Mouse (Mus musculus): ENCODE data around the gene Kcnk13.

- TF ChIP-seq ZC3H11A (IDR thresholded peaks at IDR 0.05; ENCODE audit: borderline replicate concordance, low read depth, low read length) (no peak), HCFC1 (IDR thresholded peaks at IDR 0.05; ENCODE audit: borderline replicate concordance, insufficient read depth, low read length) (no peak)
These were observed 63.0 kb downstream of the Kcnk13 start for GRCm38 (mm10) chr12:100027281-100027680.
